Mouse (Mus musculus): ENCODE measurements around the gene Emc6. TPM values are rescaled to one million over a fixed set of nuclear protein-coding genes. Genes with fewer than 3 reads are reported as not detected.
A peak's percentile ranks its signal among the peaks of the same experiment; 100 is the strongest.

Emc6 gene
- polyA plus RNA-seq, 1 experiment from 2014 or later, result 145 TPM

- Histone ChIP-seq H3K4me2 (ENCODE audit: low read length) (no peak overlapping the region), H3K9me3 (ENCODE audit: control insufficient read depth, low read length) (no peaks in the 10 kb centered on the region), H3K27ac (ENCODE audit: low read depth, low read length) (no peak overlapping the region), H3K27me3 (replicated peaks; ENCODE audit: control insufficient read depth, insufficient read depth, low read length) (no peaks in the 10 kb centered on the region), H3K9ac (ENCODE audit: low read depth, low read length) (no peak overlapping the region), H3K4me3 (ENCODE audit: low read length) (no peak overlapping the region), H3K4me1 (ENCODE audit: control insufficient read depth, insufficient read depth, low read depth, low read length) (peaks cover 3% of the 10 kb centered on the region; the same call in 1 of the 2 replicates), H3K36me3 (ENCODE audit: control insufficient read depth, insufficient read depth, low read length) (no peaks in the 10 kb centered on the region)
- 92% methylated on average over 8 of the region's 8 CpGs for WGBS
- no peak for ATAC-seq
These were observed 8.8 kb downstream of the Emc6 start for GRCm38 (mm10) chr11:73168071-73168470.

DNA sequence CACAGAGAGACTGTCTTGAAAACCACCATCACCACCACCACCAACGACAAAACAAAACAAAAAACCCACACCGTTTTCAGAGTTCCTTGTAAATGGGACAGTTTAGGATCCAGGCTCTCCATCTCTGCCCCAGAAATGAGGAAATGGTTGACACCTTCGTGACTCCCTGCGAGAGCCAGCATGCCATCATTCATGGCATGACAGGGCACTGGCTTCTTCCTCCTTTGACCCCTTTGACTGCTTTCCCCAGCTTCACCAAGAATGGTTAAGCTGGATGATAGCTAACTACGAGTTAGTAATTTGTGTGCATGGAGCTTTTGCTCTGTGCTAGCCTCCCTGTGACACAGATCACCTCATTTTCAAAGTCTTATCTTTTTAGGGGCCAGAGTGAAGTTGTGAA lies 14.6 kb downstream of the Emc6 start:
- 70% methylated on average over 5 of the region's 5 CpGs for WGBS
- ATAC-seq, result no peak
- Histone ChIP-seq H3K4me1 (ENCODE audit: control insufficient read depth, insufficient read depth, low read depth, low read length) (peaks cover 7% of the 10 kb centered on the region), H3K9me3 (ENCODE audit: control insufficient read depth, low read length) (no peaks in the 10 kb centered on the region), H3K4me2 (ENCODE audit: low read length) (no peak overlapping the region), H3K36me3 (ENCODE audit: control insufficient read depth, insufficient read depth, low read length) (no peaks in the 10 kb centered on the region), H3K27ac (ENCODE audit: low read depth, low read length) (no peak overlapping the region), H3K9ac (ENCODE audit: low read depth, low read length) (no peak overlapping the region), H3K4me3 (ENCODE audit: low read length) (no peak overlapping the region), H3K27me3 (replicated peaks; ENCODE audit: control insufficient read depth, insufficient read depth, low read length) (peaks cover 8% of the 10 kb centered on the region; the same call in 1 of the 2 replicates)

DNA sequence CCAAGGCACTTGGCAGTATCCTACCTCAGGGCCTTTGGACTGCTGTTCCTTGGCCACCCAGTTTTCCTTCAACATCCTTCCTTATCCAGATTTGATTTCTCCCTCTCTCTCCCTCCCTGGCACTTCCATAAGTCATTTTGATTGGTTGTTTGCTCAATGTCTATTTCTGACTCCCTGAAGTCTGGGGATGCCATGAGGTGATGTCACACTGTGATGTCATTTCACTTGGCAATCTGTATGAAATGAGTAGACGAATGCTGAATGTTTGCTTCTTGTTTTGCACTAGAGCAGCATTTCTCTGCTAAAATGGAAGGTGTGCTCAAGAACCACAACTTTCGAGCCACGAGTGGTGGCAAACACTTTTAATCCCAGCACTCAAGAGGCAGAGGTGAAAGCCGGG lies 15.2 kb downstream of the Emc6 start:
- Histone ChIP-seq H3K27ac (ENCODE audit: low read depth, low read length) (no peak overlapping the region), H3K9me3 (ENCODE audit: control insufficient read depth, low read length) (no peaks in the 10 kb centered on the region), H3K4me3 (ENCODE audit: low read length) (no peak overlapping the region), H3K4me1 (ENCODE audit: control insufficient read depth, insufficient read depth, low read depth, low read length) (peaks cover 7% of the 10 kb centered on the region), H3K27me3 (replicated peaks; ENCODE audit: control insufficient read depth, insufficient read depth, low read length) (peaks cover 8% of the 10 kb centered on the region; the same call in 1 of the 2 replicates), H3K9ac (ENCODE audit: low read depth, low read length) (no peak overlapping the region), H3K36me3 (ENCODE audit: control insufficient read depth, insufficient read depth, low read length) (no peaks in the 10 kb centered on the region), H3K4me2 (ENCODE audit: low read length) (no peak overlapping the region)
- 89% methylated on average over 4 of the region's 4 CpGs for WGBS
- ATAC-seq, result no peak

GRCm38 (mm10) chr11:73160811-73161200 lies 16.0 kb downstream of the Emc6 start:
- Histone ChIP-seq H3K9ac (ENCODE audit: low read depth, low read length) (no peak overlapping the region), H3K4me1 (ENCODE audit: control insufficient read depth, insufficient read depth, low read depth, low read length) (peaks cover 7% of the 10 kb centered on the region), H3K27me3 (replicated peaks; ENCODE audit: control insufficient read depth, insufficient read depth, low read length) (peaks cover 8% of the 10 kb centered on the region; the same call in 1 of the 2 replicates), H3K9me3 (ENCODE audit: control insufficient read depth, low read length) (no peaks in the 10 kb centered on the region), H3K4me3 (ENCODE audit: low read length) (peak overlapping the region; percentile 44), H3K4me2 (ENCODE audit: low read length) (peak overlapping the region; percentile 72), H3K36me3 (ENCODE audit: control insufficient read depth, insufficient read depth, low read length) (no peaks in the 10 kb centered on the region), H3K27ac (ENCODE audit: low read depth, low read length) (no peak overlapping the region)
- ATAC-seq, result 0 out of 2 replicates have a peak, but pooled peaks have one; percentile 42
- WGBS, result 31% methylated on average over 6 of the region's 6 CpGs

DNA sequence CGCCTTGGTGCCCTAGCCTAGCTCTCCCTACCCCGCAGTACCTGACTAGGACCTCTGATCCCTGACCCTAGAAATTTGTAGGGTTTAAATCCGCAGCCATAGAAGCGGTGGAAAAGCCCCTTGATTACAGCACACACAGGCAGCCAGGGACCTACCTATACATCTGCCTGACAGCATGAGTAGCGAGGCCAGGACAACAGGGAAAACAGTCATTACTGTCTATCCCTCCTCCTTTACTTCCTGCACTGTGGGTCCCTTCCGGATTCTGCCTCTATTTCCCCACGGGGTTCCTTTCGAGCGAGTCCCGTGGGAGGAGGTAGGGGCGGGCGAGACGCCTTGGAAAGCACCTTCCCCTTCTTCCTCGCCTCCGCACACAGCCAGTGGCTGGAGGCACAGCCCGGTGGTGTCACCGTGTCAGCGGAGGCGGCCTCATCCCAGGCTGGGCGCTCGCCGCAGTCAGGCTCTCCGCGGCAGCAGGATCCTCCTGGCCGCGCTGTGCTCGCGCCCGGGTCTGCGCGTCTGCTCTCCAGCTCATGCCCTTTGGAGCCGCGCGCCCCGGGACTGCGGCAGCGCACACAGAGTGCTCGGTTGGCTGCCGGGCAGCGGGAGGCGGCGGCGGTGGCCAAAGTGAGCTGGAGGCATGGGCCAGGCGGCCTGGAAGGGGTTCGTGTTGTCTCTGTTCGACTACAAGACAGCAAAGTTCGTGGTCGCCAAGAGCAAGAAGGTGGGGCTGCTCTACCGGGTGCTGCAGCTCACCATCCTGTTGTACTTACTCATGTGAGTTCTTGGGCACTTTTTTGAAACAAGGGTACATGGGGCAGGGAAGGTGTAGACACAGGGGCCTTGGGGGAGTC lies 16.7 kb downstream of the Emc6 start, which contains the start of gene P2rx5:
Gene P2rx5 (plus strand): TSS at position 465 of the 854 bp plus-strand sequence.
- peaks cover 8% of the 10 kb centered on the region; the same call in 1 of the 2 replicates for H3K27me3 ChIP-seq (replicated peaks; ENCODE audit: control insufficient read depth, insufficient read depth, low read length)
- peaks cover 7% of the 10 kb centered on the region for H3K4me1 ChIP-seq (ENCODE audit: control insufficient read depth, insufficient read depth, low read depth, low read length)
- no peak within 1 kb of the TSS for H3K27ac ChIP-seq (ENCODE audit: low read depth, low read length)
- WGBS, result 3% methylated on average over 49 of the region's 49 CpGs
- H3K4me2 ChIP-seq (ENCODE audit: low read length), result peak within 1 kb of the TSS; percentile 72
- peak within 1 kb of the TSS; percentile 44 for H3K4me3 ChIP-seq (ENCODE audit: low read length)
- no peaks in the 10 kb centered on the region for H3K9me3 ChIP-seq (ENCODE audit: control insufficient read depth, low read length)
- peak within 1 kb of the TSS; percentile 53 for H3K9ac ChIP-seq (ENCODE audit: low read depth, low read length)
- no peaks in the 10 kb centered on the region for H3K36me3 ChIP-seq (ENCODE audit: control insufficient read depth, insufficient read depth, low read length)
- peak; percentile 81 for ATAC-seq

GRCm38 (mm10) chr11:73155071-73155470 lies 21.8 kb downstream of the Emc6 start:
- Histone ChIP-seq H3K9ac (ENCODE audit: low read depth, low read length) (no peak overlapping the region), H3K4me1 (ENCODE audit: control insufficient read depth, insufficient read depth, low read depth, low read length) (no peaks in the 10 kb centered on the region; the same call in 1 of the 2 replicates), H3K27ac (ENCODE audit: low read depth, low read length) (no peak overlapping the region), H3K9me3 (ENCODE audit: control insufficient read depth, low read length) (no peaks in the 10 kb centered on the region), H3K27me3 (replicated peaks; ENCODE audit: control insufficient read depth, insufficient read depth, low read length) (no peaks in the 10 kb centered on the region), H3K36me3 (ENCODE audit: control insufficient read depth, insufficient read depth, low read length) (no peaks in the 10 kb centered on the region), H3K4me2 (ENCODE audit: low read length) (no peak overlapping the region), H3K4me3 (ENCODE audit: low read length) (no peak overlapping the region)
- 75% methylated on average over 6 of the region's 6 CpGs for WGBS
- no peak for ATAC-seq

DNA sequence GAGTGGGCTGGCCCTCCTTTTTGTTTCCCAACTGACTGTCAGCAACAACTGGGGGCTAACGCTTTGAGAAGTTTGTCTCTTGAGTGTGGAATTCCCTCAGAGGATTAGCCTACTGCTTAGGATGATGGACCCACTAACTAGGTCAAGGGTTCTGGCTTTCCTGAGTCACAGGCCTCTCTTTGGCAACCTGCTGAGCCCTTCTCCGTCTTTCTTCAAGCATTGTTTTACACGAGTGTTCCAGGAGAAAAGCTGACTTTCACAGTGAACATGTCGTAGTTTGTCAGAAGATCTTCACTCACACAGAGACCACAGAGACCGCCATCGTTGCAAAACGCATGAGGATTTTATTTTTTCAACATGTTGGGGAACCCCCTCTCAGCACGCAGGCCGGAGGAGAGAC lies 28.6 kb downstream of the Emc6 start:
- H3K27me3 ChIP-seq (replicated peaks; ENCODE audit: control insufficient read depth, insufficient read depth, low read length), result no peaks in the 10 kb centered on the region
- H3K9ac ChIP-seq (ENCODE audit: low read depth, low read length), result no peak overlapping the region
- no peaks in the 10 kb centered on the region for H3K9me3 ChIP-seq (ENCODE audit: control insufficient read depth, low read length)
- H3K4me1 ChIP-seq (ENCODE audit: control insufficient read depth, insufficient read depth, low read depth, low read length), result no peaks in the 10 kb centered on the region
- no peak overlapping the region for H3K27ac ChIP-seq (ENCODE audit: low read depth, low read length)
- ATAC-seq, result no peak
- 76% methylated on average over 9 of the region's 9 CpGs for WGBS
- no peak overlapping the region for H3K4me2 ChIP-seq (ENCODE audit: low read length)
- H3K4me3 ChIP-seq (ENCODE audit: low read length), result no peak overlapping the region
- no peaks in the 10 kb centered on the region for H3K36me3 ChIP-seq (ENCODE audit: control insufficient read depth, insufficient read depth, low read length)

GRCm38 (mm10) chr11:73146975-73147365 lies 29.9 kb downstream of the Emc6 start:
- Histone ChIP-seq H3K4me2 (ENCODE audit: low read length) (no peak overlapping the region), H3K9me3 (ENCODE audit: control insufficient read depth, low read length) (no peaks in the 10 kb centered on the region), H3K27ac (ENCODE audit: low read depth, low read length) (no peak overlapping the region), H3K27me3 (replicated peaks; ENCODE audit: control insufficient read depth, insufficient read depth, low read length) (no peaks in the 10 kb centered on the region), H3K36me3 (ENCODE audit: control insufficient read depth, insufficient read depth, low read length) (no peaks in the 10 kb centered on the region), H3K4me1 (ENCODE audit: control insufficient read depth, insufficient read depth, low read depth, low read length) (no peaks in the 10 kb centered on the region), H3K9ac (ENCODE audit: low read depth, low read length) (no peak overlapping the region), H3K4me3 (ENCODE audit: low read length) (no peak overlapping the region)
- 59% methylated on average over 7 of the region's 7 CpGs for WGBS
- ATAC-seq, result no peak

- H3K4me2 ChIP-seq (ENCODE audit: low read length), result no peak overlapping the region
- H3K27ac ChIP-seq (ENCODE audit: low read depth, low read length), result no peak overlapping the region
- H3K27me3 ChIP-seq (replicated peaks; ENCODE audit: control insufficient read depth, insufficient read depth, low read length), result no peaks in the 10 kb centered on the region
- no peaks in the 10 kb centered on the region for H3K36me3 ChIP-seq (ENCODE audit: control insufficient read depth, insufficient read depth, low read length)
- 65% methylated on average over 11 of the region's 11 CpGs for WGBS
- no peak overlapping the region; the same call in 1 of the 2 replicates for H3K9ac ChIP-seq (ENCODE audit: low read depth, low read length)
- no peaks in the 10 kb centered on the region for H3K9me3 ChIP-seq (ENCODE audit: control insufficient read depth, low read length)
- H3K4me3 ChIP-seq (ENCODE audit: low read length), result no peak overlapping the region
- no peaks in the 10 kb centered on the region for H3K4me1 ChIP-seq (ENCODE audit: control insufficient read depth, insufficient read depth, low read depth, low read length)
- ATAC-seq, result no peak
These were observed 30.5 kb downstream of the Emc6 start for GRCm38 (mm10) chr11:73146026-73146974.

All from hindbrain, embryonic 16.5 days (tissue).